Mouse (Mus musculus) liver, postnatal 0 days (tissue): ENCODE results near the gene C530008M17Rik.

Experiments
- CTCF ChIP-seq: sonication (generic); IDR thresholded peaks from 2 replicates; pipeline ENCODE4 v1.5.1; 2016; ENCODE audit warnings: antibody characterized with exemption, low read depth
- EP300 ChIP-seq: IDR thresholded peaks from 2 replicates; pipeline ENCODE4 v1.6.1; 2016; ENCODE audit warnings: antibody characterized with exemption, low read depth, mild to moderate bottlenecking

DNA sequence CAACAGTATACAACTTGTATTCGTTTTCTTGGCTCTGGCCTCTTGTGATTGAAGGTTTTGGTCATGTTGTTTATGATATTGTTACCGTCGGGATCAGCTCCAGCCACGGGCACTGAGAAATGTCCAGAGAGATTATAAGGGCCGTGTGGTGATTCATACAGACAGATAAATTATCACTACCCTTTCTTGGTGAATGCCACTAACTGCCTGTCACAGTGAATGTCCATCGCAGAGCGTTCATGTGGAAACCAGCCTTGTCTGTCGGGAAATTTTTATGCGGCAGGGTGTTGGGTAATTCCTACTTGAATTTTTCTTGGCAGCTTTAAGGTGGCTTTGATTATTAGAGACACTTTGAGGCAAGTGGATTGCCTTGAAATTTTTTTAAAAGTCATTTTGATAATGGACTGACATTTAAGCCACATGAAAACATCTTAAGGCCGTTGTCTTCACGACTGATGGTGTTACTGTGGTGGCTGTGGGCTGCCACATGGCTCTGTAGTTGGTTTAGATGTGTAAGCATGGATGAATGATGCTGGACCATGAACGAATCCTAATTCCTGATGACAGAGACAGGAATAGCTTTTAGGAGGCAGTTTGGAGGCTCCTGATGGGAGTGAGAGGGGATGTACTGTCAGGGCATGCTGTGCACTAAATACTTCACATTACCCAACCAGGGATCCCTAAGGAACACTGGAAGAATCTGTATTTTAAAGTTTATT, 35.6 kb downstream of the C530008M17Rik start:
- TF ChIP-seq CTCF = no peak
- TF ChIP-seq EP300 = no peak
